ENCODE assay signal across 12 mouse cellular contexts in the genomic region with DNA sequence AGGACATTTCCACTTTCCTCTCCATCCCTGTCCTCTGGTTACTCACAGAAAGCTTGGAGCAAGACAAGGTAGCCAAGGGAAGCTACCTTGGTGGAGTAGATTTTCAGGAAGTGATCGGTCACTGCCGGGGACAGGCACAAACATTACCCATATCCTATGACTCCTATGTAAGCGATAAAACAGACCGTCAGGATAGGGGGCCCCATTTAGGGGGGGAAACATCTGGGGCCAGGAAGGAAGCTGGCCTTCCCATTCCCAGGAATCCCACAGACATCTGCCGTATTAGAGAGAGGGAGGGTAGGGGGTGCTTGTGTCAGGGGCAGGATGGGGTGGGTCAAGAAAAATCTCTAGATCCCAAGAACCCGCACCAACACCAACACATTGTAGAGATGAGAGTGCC. TPM values are rescaled to one million over a fixed set of nuclear protein-coding genes. Genes with fewer than 3 reads are reported as not detected.
DNase-seq lines count a peak whose midpoint lies in the region; ATAC-seq and TF ChIP-seq lines count a peak whose summit lies in the region.
"Had no signal": no experiment of that assay in that cellular context is flagged by ENCODE, and none has a peak within 500 bp of the region (broad histone marks: within the 10 kb centered on the region; RNA-seq: fewer than 3 reads in every experiment).

No protein-coding gene starts in this region.

- WGBS in forebrain, embryonic 12.5 days, result 85% methylated on average over 6 of the region's 6 CpGs
- WGBS in forebrain, embryonic 11.5 days, result 86% methylated on average over 6 of the region's 6 CpGs
- 40% methylated on average over 6 of the region's 6 CpGs for WGBS in lung, adult 2 months
- 58% methylated on average over 6 of the region's 6 CpGs for WGBS in neural tube, embryonic 11.5 days

- no peak overlapping the region for H3K9ac ChIP-seq in forebrain, embryonic 12.5 days
- H3K9ac ChIP-seq in forebrain, embryonic 11.5 days (ENCODE audit: low read length), result no peak overlapping the region
- H3K9ac ChIP-seq in neural tube, embryonic 11.5 days (ENCODE audit: low read length), result no peak overlapping the region

- no peaks in the 10 kb centered on the region for H3K36me3 ChIP-seq in forebrain, embryonic 12.5 days (replicated peaks)
- H3K36me3 ChIP-seq in forebrain, embryonic 11.5 days (ENCODE audit: control insufficient read depth, insufficient read depth, low read length), result no peaks in the 10 kb centered on the region
- no peaks in the 10 kb centered on the region for H3K36me3 ChIP-seq in neural tube, embryonic 11.5 days (ENCODE audit: control insufficient read depth, insufficient read depth, low read length)

- H3K9me3 ChIP-seq in forebrain, embryonic 12.5 days, result no peaks in the 10 kb centered on the region
- no peaks in the 10 kb centered on the region for H3K9me3 ChIP-seq in forebrain, embryonic 11.5 days (ENCODE audit: control insufficient read depth, low read length)
- no peaks in the 10 kb centered on the region for H3K9me3 ChIP-seq in neural tube, embryonic 11.5 days (ENCODE audit: control insufficient read depth, low read length)

- no peak for TF ChIP-seq POLR2A in lung, adult 2 months (IDR thresholded peaks at IDR 0.05; ENCODE audit: borderline replicate concordance, extremely low read depth, low read depth, low read length)

- no peak for ATAC-seq in forebrain, embryonic 12.5 days (ENCODE audit: low FRiP score)
- no peak for ATAC-seq in forebrain, embryonic 11.5 days (replicated peaks; ENCODE audit: low FRiP score)
- ATAC-seq in neural tube, embryonic 11.5 days (ENCODE audit: insufficient read depth, low FRiP score, low TSS enrichment), result no peak

- no peak overlapping the region for H3K4me3 ChIP-seq in forebrain, embryonic 12.5 days (replicated peaks)
- H3K4me3 ChIP-seq in forebrain, embryonic 11.5 days (ENCODE audit: low read depth, low read length), result no peak overlapping the region
- H3K4me3 ChIP-seq in lung, adult 2 months (replicated peaks; ENCODE audit: extremely low read depth, low read depth, low read length), result no peak overlapping the region
- H3K4me3 ChIP-seq in neural tube, embryonic 11.5 days (ENCODE audit: low read depth, low read length), result no peak overlapping the region
- H3K4me3 ChIP-seq: erythroblast, embryonic 14.5 days; layer of hippocampus, adult 2 months had no signal

- no peak overlapping the region for H3K4me2 ChIP-seq in forebrain, embryonic 12.5 days
- no peak overlapping the region for H3K4me2 ChIP-seq in forebrain, embryonic 11.5 days (ENCODE audit: low read depth, low read length, severe bottlenecking)
- H3K4me2 ChIP-seq in neural tube, embryonic 11.5 days (ENCODE audit: low read depth), result no peak overlapping the region

- no peak for DNase-seq in forebrain, embryonic 11.5 days (ENCODE audit: low spot score)
- DNase-seq in lung, postnatal 4 days, result peak; percentile 27 to 57
- DNase-seq in lung, adult 2 months, result no peak
- peak; percentile 14 for DNase-seq in heart, postnatal 25 days (ENCODE audit: low spot score)
- DNase-seq in neural tube, embryonic 11.5 days (ENCODE audit: low spot score), result peak; percentile 44
- DNase-seq in urinary bladder, postnatal 14 days (ENCODE audit: low spot score), result no peak
- DNase-seq in cerebellum, adult 11 months, result no peak
- DNase-seq: B cell, adult 2 months; midbrain, embryonic 14.5 days had no signal

- peak overlapping the region; percentile 59; the same call in 1 of the 2 replicates for H3K27ac ChIP-seq in forebrain, embryonic 12.5 days
- no peak overlapping the region for H3K27ac ChIP-seq in forebrain, embryonic 11.5 days (ENCODE audit: low read depth, low read length)
- no peak overlapping the region for H3K27ac ChIP-seq in neural tube, embryonic 11.5 days (ENCODE audit: low read depth, low read length)
- H3K27ac ChIP-seq: layer of hippocampus, adult 2 months had no signal

- H3K4me1 ChIP-seq in forebrain, embryonic 12.5 days, result peaks cover 6% of the 10 kb centered on the region
- H3K4me1 ChIP-seq in forebrain, embryonic 11.5 days (replicated peaks; ENCODE audit: control insufficient read depth, insufficient read depth, low read length), result no peaks in the 10 kb centered on the region; the same call in 1 of the 2 replicates
- no peaks in the 10 kb centered on the region for H3K4me1 ChIP-seq in lung, adult 2 months (ENCODE audit: control insufficient read depth, insufficient read depth, low read length)
- H3K4me1 ChIP-seq in neural tube, embryonic 11.5 days (ENCODE audit: control insufficient read depth, insufficient read depth, low read length), result no peaks in the 10 kb centered on the region

- H3K27me3 ChIP-seq in forebrain, embryonic 12.5 days, result no peaks in the 10 kb centered on the region
- H3K27me3 ChIP-seq in forebrain, embryonic 11.5 days (ENCODE audit: control insufficient read depth, insufficient read depth, low read length), result no peaks in the 10 kb centered on the region
- no peaks in the 10 kb centered on the region for H3K27me3 ChIP-seq in neural tube, embryonic 11.5 days (ENCODE audit: control insufficient read depth, insufficient read depth, low read length)

- intact Hi-C loops in heart, postnatal 25 days (cut with DNase I), result no loop called here

- TF ChIP-seq CTCF in lung, adult 2 months (IDR thresholded peaks at IDR 0.05; ENCODE audit: insufficient read depth, low read length), result no peak

RNA-seq across cellular contexts. Expression of a gene that starts 6.6 kb away (rescaled TPM):
- 23.3 and 25.1 TPM in 2 replicates for polyA plus RNA-seq in forebrain, embryonic 12.5 days (2016; fragmentation: Nextera tagmentation; extraction: Ambion mirVana)
- polyA plus RNA-seq in forebrain, embryonic 11.5 days (2014; fragmentation: Nextera tagmentation; extraction: Ambion mirVana), result 21.6 and 24.1 TPM in 2 replicates
- 3.7 and 4.6 TPM in 2 replicates for polyA plus RNA-seq in lung, adult 2 months (2012; rRNA removed)
- total RNA-seq in heart, postnatal 25 days (2021), result 1 to 10 TPM; 1.9 to 3.1 TPM
- 27.3 and 27.9 TPM in 2 replicates for polyA plus RNA-seq in neural tube, embryonic 11.5 days (2014; fragmentation: Nextera tagmentation; extraction: Ambion mirVana)

RNA-seq across cellular contexts. Expression of a gene that starts 23.2 kb away (rescaled TPM):
- polyA plus RNA-seq in forebrain, embryonic 12.5 days (2016; fragmentation: Nextera tagmentation; extraction: Ambion mirVana), result 802 and 947 TPM in 2 replicates
- 1,661 and 1,678 TPM in 2 replicates for polyA plus RNA-seq in forebrain, embryonic 11.5 days (2014; fragmentation: Nextera tagmentation; extraction: Ambion mirVana)
- polyA plus RNA-seq in lung, adult 2 months (2012; rRNA removed), result 108 and 160 TPM in 2 replicates
- 10 to 100 TPM; 12.3 to 15.2 TPM for total RNA-seq in heart, postnatal 25 days (2021)
- 1,492 and 1,651 TPM in 2 replicates for polyA plus RNA-seq in neural tube, embryonic 11.5 days (2014; fragmentation: Nextera tagmentation; extraction: Ambion mirVana)

Comparison
In these comparisons a context has a peak if more than half of its experiments do, and no peak if none do; other contexts are left out.
1. DNase-seq: peak in lung, postnatal 4 days (2 of 2), heart, postnatal 25 days (single experiment) and neural tube, embryonic 11.5 days (single experiment); none in forebrain, embryonic 11.5 days (single experiment), lung, adult 2 months (single experiment), urinary bladder, postnatal 14 days (single experiment) and cerebellum, adult 11 months (single experiment).